20 mouse cellular contexts compared by ENCODE assay signal in the genomic region with DNA sequence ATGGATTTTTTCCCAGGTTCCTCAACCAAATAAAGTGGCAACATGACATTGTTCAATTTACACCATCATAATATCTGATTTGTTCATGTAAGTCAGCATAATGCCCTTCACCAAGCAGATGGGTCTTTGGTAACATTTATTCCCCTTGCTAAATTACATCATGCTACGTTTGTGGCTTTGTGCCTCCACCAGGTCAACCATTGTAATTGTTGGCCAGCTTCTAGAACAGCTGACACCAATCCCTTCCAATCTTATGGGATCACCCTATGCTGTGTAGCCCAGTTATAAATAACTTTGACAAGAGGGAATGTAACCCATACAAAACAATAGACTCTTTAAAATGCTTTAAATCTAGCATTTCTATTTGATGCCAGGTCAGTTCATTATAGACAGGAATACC. TPM values are rescaled to one million over a fixed set of nuclear protein-coding genes. Genes with fewer than 3 reads are reported as not detected.
A peak's percentile ranks its signal among the peaks of the same experiment; 100 is the strongest.
DNase-seq lines count a peak whose midpoint lies in the region; ATAC-seq and TF ChIP-seq lines count a peak whose summit lies in the region.
"Had no signal": no experiment of that assay in that cellular context is flagged by ENCODE, and none has a peak within 500 bp of the region (broad histone marks: within the 10 kb centered on the region; RNA-seq: fewer than 3 reads in every experiment).

No protein-coding gene starts in this region.

- no peaks in the 10 kb centered on the region for H3K9me3 ChIP-seq in midbrain, postnatal 0 days (ENCODE audit: low read length)
- no peaks in the 10 kb centered on the region for H3K9me3 ChIP-seq in midbrain, embryonic 13.5 days
- H3K9me3 ChIP-seq: embryonic facial prominence, embryonic 10.5 days; embryonic facial prominence, embryonic 12.5 days; forebrain, embryonic 10.5 days; forebrain, embryonic 12.5 days had no signal

- WGBS in midbrain, postnatal 0 days = 79% methylated on average over 1 of the region's 1 CpGs
- whole genome bisulfite sequencing in midbrain, embryonic 13.5 days = 82% methylated on average over 1 of the region's 1 CpGs

- no peaks in the 10 kb centered on the region for H3K36me3 ChIP-seq in midbrain, postnatal 0 days (ENCODE audit: insufficient read depth, low read length)
- no peaks in the 10 kb centered on the region for H3K36me3 ChIP-seq in midbrain, embryonic 13.5 days
- H3K36me3 ChIP-seq in myocyte (ENCODE audit: control insufficient read depth, insufficient read depth) = no peaks in the 10 kb centered on the region
- H3K36me3 ChIP-seq: embryonic facial prominence, embryonic 10.5 days; embryonic facial prominence, embryonic 12.5 days; forebrain, embryonic 10.5 days; forebrain, embryonic 12.5 days had no signal

- no peaks in the 10 kb centered on the region for H3K27me3 ChIP-seq in midbrain, postnatal 0 days (ENCODE audit: insufficient read depth, low read length)
- no peaks in the 10 kb centered on the region for H3K27me3 ChIP-seq in midbrain, embryonic 13.5 days
- H3K27me3 ChIP-seq in myocyte (ENCODE audit: control insufficient read depth, insufficient read depth, insufficient read length) = no peaks in the 10 kb centered on the region
- H3K27me3 ChIP-seq: embryonic facial prominence, embryonic 12.5 days; forebrain, embryonic 12.5 days had no signal

- H3K79me2 ChIP-seq in myocyte (ENCODE audit: control insufficient read depth, insufficient read depth) = no peaks in the 10 kb centered on the region

- H3K4me1 ChIP-seq in midbrain, postnatal 0 days (ENCODE audit: insufficient read depth, low read length) = no peaks in the 10 kb centered on the region
- no peaks in the 10 kb centered on the region for H3K4me1 ChIP-seq in midbrain, embryonic 13.5 days (replicated peaks)
- H3K4me1 ChIP-seq: embryonic facial prominence, embryonic 10.5 days; embryonic facial prominence, embryonic 12.5 days; forebrain, embryonic 10.5 days; forebrain, embryonic 12.5 days had no signal

- ATAC-seq in midbrain, postnatal 0 days (ENCODE audit: low FRiP score) = no peak
- ATAC-seq in midbrain, embryonic 13.5 days = no peak
- no peak for ATAC-seq in erythroid progenitor cell, adult 5-6 weeks (replicated peaks; ENCODE audit: low FRiP score, poor library complexity, severe bottlenecking)
- ATAC-seq: forebrain, embryonic 14.5 days; forebrain, embryonic 16.5 days had no signal

- TF ChIP-seq CTCF in midbrain, postnatal 0 days (IDR thresholded peaks at IDR 0.05) = no peak

- no peak overlapping the region for H3K27ac ChIP-seq in midbrain, postnatal 0 days (ENCODE audit: low read depth, low read length)
- H3K27ac ChIP-seq in midbrain, embryonic 13.5 days = no peak overlapping the region
- H3K27ac ChIP-seq: embryonic facial prominence, embryonic 10.5 days; embryonic facial prominence, embryonic 12.5 days; forebrain, embryonic 10.5 days; forebrain, embryonic 12.5 days had no signal

- no peak overlapping the region for H3K4me3 ChIP-seq in midbrain, postnatal 0 days (ENCODE audit: low read depth, low read length)
- no peak overlapping the region for H3K4me3 ChIP-seq in midbrain, embryonic 13.5 days (replicated peaks)
- no peak overlapping the region for H3K4me3 ChIP-seq in myocyte
- H3K4me3 ChIP-seq: embryonic facial prominence, embryonic 10.5 days; embryonic facial prominence, embryonic 12.5 days; forebrain, embryonic 10.5 days; forebrain, embryonic 12.5 days had no signal

- H3K9ac ChIP-seq in midbrain, postnatal 0 days (replicated peaks; ENCODE audit: low read length, poor library complexity, severe bottlenecking) = no peak overlapping the region
- H3K9ac ChIP-seq in midbrain, embryonic 13.5 days (replicated peaks) = no peak overlapping the region
- H3K9ac ChIP-seq: embryonic facial prominence, embryonic 12.5 days; forebrain, embryonic 12.5 days had no signal

- no peak for TF ChIP-seq POLR2A in myocyte (IDR thresholded peaks at IDR 0.05; ENCODE audit: insufficient read length, low read depth)

- H3ac ChIP-seq in myocyte (ENCODE audit: control insufficient read depth, insufficient read length) = no peak overlapping the region

- peak; percentile 47 to 56 for DNase-seq in cerebellum, postnatal 10 days
- no peak for DNase-seq in cerebellum, postnatal 25 days
- peak; percentile 0 for DNase-seq in midbrain, postnatal 0 days (ENCODE audit: low spot score)
- DNase-seq in NIH3T3 (ENCODE audit: low read depth) = peak; percentile 6
- DNase-seq in urinary bladder, postnatal 14 days (ENCODE audit: low spot score) = no peak
- DNase-seq: adrenal gland, adult 8-10 months; adrenal gland, postnatal 14 days; adrenal gland, postnatal 36 days; cerebellum, adult 11-12 months; cerebellum, adult 2 months; cerebellum, adult 9-11 months had no signal

- H3K4me2 ChIP-seq in midbrain, postnatal 0 days (ENCODE audit: low read depth, low read length, poor library complexity, severe bottlenecking) = no peak overlapping the region
- H3K4me2 ChIP-seq in midbrain, embryonic 13.5 days (replicated peaks) = no peak overlapping the region
- peak overlapping the region; percentile 56 for H3K4me2 ChIP-seq in myocyte (ENCODE audit: low read depth)
- H3K4me2 ChIP-seq: embryonic facial prominence, embryonic 12.5 days; forebrain, embryonic 12.5 days had no signal

TF ChIP-seq in myocyte, 11 proteins besides CTCF, POLR2A, EP300 and RAD21:
- TF ChIP-seq SRF (IDR thresholded peaks at IDR 0.05; ENCODE audit: control insufficient read depth, insufficient read length, low read depth) (no peak), MAX (IDR thresholded peaks at IDR 0.05; ENCODE audit: low read depth) (no peak), MYOD1 (IDR thresholded peaks at IDR 0.05; ENCODE audit: control insufficient read depth in 1 of 3, insufficient read length in 2 of 3, low read depth in 2 of 3) (peak in 1 of 3 experiments; percentile 56), REST (IDR thresholded peaks at IDR 0.05; ENCODE audit: insufficient read depth, insufficient read length) (no peak), E2F4 (IDR thresholded peaks at IDR 0.05; ENCODE audit: insufficient read depth) (no peak), TCF3 (IDR thresholded peaks at IDR 0.05; ENCODE audit: insufficient read length, low read depth) (no peak), TCF12 (IDR thresholded peaks at IDR 0.05; ENCODE audit: insufficient read depth, poor library complexity, severe bottlenecking) (no peak)

RNA-seq across cellular contexts. Expression of a gene that starts 22.3 kb away (rescaled TPM):
- 55.5 and 66.9 TPM in 2 replicates for total RNA-seq in midbrain, postnatal 0 days (2014; rRNA removed)
- 59.9 and 61.5 TPM in 2 replicates for polyA plus RNA-seq in midbrain, postnatal 0 days (2015; fragmentation: Nextera tagmentation; extraction: Ambion mirVana)
- 53.8 and 56.4 TPM in 2 replicates for polyA plus RNA-seq in midbrain, embryonic 13.5 days (2015; fragmentation: Nextera tagmentation; extraction: Ambion mirVana)
- polyA plus RNA-seq in myocyte (2012; fragmentation: generic; extraction: Trizol) = 74.5 TPM
- 79.6 and 86.1 TPM in 2 replicates for total RNA-seq in erythroid progenitor cell, adult 5-6 weeks (2015; ENCODE audit: low replicate concordance)
- total RNA-seq in erythroid progenitor cell, adult 5-6 weeks (2017; ENCODE audit: low replicate concordance) = 42.2 and 54.8 TPM in 2 replicates

Comparison
In these comparisons a context has a peak if more than half of its experiments do, and no peak if none do; other contexts are left out.
1. DNase-seq: peak in cerebellum, postnatal 10 days (2 of 2), midbrain, postnatal 0 days (single experiment) and NIH3T3 (single experiment); none in cerebellum, postnatal 25 days (0 of 2) and urinary bladder, postnatal 14 days (single experiment).